Mouse (Mus musculus): ENCODE data around the gene Ahsg. TPM values are rescaled to one million over a fixed set of nuclear protein-coding genes. Genes with fewer than 3 reads are reported as not detected.

Gene Ahsg
- not detected for total RNA-seq (2023)

DNA sequence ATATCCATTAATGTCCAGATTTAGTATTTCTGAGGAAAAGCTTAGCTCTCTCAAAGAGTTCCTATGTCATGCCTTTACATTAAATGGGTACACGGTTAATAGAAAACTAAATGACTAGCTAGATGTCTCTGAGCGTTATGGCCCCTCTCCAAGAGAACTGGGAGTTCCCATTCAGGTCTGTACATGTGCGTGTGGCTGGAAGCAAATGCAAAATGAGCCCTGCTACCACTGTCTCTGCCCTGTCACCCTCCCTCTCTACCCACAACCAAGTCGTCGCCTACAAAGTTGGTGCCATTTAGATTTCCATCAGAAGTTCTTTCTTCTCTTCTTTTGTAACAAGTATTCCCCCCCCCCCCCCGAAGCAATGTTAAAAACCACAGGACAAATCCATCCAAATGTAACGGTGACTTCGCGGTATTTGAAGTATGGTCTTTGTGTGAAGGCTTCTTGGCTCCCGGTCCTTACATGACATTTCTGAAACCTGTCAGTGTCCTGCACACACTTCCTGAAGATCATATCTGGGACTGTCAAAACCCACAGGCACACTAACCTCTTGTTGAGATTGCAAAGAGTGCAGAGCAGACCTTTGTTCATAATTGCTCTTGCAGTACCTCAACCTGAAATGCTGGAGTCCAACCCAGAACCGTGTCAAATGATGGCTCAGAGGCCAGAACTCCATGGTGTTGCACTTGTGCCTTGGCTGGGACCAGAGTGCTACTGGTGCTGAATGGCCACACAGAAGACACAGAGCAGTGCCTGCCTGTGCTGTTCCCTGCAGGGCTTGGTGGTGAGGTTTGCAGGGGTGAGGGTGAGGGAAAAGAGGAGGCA, at the start of gene Ahsg:
Ahsg (plus strand) TSS at position 595 of the 828 bp plus-strand sequence.

DNA sequence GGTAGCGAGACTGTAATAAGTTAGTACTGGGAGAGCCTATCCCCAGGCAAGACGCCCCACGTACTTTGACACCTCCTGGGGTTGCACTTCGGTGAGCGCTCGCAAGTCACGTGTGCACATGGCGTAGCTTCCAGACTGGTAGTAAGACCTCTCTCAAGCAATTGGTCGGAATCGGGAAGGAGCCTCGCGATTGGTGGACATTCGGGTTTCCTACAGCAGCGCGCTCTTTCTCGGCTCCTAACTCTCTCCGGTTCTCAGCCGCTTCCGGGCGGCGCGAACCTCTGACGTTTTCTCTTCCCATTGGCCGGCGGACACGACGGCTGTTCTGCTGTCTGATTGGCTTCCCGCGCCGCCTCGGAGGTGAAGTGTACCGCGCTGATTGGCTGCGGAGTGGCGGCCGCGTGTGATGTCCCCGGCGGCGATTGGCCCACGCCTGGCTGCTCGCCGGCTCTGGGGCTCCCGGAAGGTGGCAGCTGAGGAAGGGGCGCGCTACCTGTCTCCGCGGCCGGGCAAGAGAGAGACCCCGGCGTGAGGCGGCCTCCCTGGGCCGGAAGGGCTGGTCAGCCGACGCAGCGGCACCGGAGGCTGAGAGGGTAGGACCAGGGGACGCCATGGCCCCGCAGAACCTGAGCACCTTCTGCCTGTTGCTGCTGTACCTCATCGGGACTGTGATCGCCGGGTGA, 33.5 kb upstream of the Ahsg start, which contains the start of the genes Tbccd1 and Dnajb11:
Tbccd1 (minus strand) TSS at position 239 of the 683 bp plus-strand sequence.
Dnajb11 (plus strand) TSS at position 415 of the 683 bp plus-strand sequence.

DNA sequence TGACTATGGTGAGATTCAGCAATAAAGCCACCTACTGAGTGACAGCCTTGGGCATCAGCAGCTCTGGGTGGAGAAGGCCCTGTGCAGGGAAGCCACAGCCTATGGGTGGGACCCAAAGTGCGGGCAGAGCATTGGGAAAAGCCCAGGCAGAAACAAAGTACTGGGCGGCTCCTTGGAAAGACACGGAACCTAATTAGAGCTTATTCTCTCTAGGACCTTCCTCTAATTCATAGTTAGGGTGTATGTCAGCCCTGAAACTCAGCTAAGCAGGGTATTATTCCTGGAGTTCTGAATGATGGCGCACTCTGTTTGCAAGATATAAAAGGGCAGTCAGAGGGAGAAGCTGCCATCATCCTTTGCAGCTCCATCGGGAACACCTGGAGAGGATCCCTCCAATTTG, 27.0 kb downstream of the Ahsg start, which contains the start of gene Fetub:
Fetub (plus strand) TSS at position 301 of the 400 bp plus-strand sequence.

Other genes starting within 250 kb of the Ahsg start
- 10 to 100 TPM; 54.1 to 58.2 TPM for gene Dgkg, start 234.1 kb upstream of the Ahsg start, total RNA-seq (2023)
- not detected for gene Crygs, start 79.7 kb upstream of the Ahsg start, total RNA-seq (2023)
- 10 to 100 TPM in 1 of 2 experiments, 1 to 10 TPM in 1; 9.2 to 13.3 TPM for gene Tbccd1, start 33.6 kb upstream of the Ahsg start, total RNA-seq (2023)
- 10 to 100 TPM; 46.5 to 49.4 TPM for gene Dnajb11, start 33.4 kb upstream of the Ahsg start, total RNA-seq (2023)
- gene Fetub, start 27.1 kb downstream of the Ahsg start, total RNA-seq (2023) = under 1 TPM in 1 of 2 experiments, not detected in 1; 0.62 TPM
- not detected for gene Hrg, start 59.8 kb downstream of the Ahsg start, total RNA-seq (2023)
- not detected for gene Kng2, start 138.2 kb downstream of the Ahsg start, total RNA-seq (2023)
- gene Kng1, start 166.6 kb downstream of the Ahsg start, total RNA-seq (2023) = not detected
- 100 to 1,000 TPM; 406 to 422 TPM for gene Eif4a2, start 216.2 kb downstream of the Ahsg start, total RNA-seq (2023)
- gene Rfc4, start 236.5 kb downstream of the Ahsg start, total RNA-seq (2023) = 10 to 100 TPM; 15.6 to 18.5 TPM

Measured in neutrophil, adult 59 days (primary cell).